In the genomic region with DNA sequence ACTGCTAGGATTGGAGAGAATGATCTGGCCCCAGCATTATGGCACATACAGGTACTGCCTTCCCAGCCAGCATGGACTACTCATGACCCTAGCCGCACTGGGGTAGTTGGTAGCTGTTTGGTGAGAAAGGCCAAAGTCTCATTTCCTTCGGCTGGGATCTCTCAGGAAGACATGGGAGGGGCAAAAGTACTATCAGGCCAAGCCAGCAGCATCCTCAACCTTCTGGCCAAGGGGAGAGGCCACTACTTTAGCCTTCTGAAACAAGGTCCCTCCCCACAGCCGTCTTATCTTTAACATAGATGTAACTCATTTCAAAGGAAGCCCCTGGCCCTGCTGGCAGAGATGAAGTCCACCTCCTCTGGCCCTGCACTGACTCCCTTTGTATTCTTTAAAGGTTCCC, we compare ENCODE assay signal across 14 mouse cellular contexts. TPM values are rescaled to one million over a fixed set of nuclear protein-coding genes. Genes with fewer than 3 reads are reported as not detected.
DNase-seq lines count a peak whose midpoint lies in the region; ATAC-seq and TF ChIP-seq lines count a peak whose summit lies in the region.
"Had no signal": no experiment of that assay in that cellular context is flagged by ENCODE, and none has a peak within 500 bp of the region (broad histone marks: within the 10 kb centered on the region; RNA-seq: fewer than 3 reads in every experiment).

No protein-coding gene starts in this region.

- no peak overlapping the region for H3K9ac ChIP-seq in lung, postnatal 0 days (replicated peaks; ENCODE audit: low read depth)
- H3K9ac ChIP-seq in MEL (ENCODE audit: control insufficient read depth, low read depth, low read length, poor library complexity, severe bottlenecking), result no peak overlapping the region
- H3K9ac ChIP-seq in liver, postnatal 0 days (replicated peaks), result peak overlapping the region; percentile 12; the same call in 1 of the 2 replicates
- no peak overlapping the region for H3K9ac ChIP-seq in hindbrain, postnatal 0 days (replicated peaks; ENCODE audit: low read length)
- H3K9ac ChIP-seq: limb, embryonic 12.5 days; neural tube, embryonic 13.5 days had no signal

- TF ChIP-seq POLR2A in MEL (IDR thresholded peaks at IDR 0.05; ENCODE audit: control insufficient read depth in 1 of 2, insufficient read depth in 1 of 2, low read depth in 1 of 2, low read length in 2 of 2, poor library complexity in 1 of 2), result no peak

- H3K4me3 ChIP-seq in lung, postnatal 0 days (ENCODE audit: low read depth, low read length), result no peak overlapping the region
- no peak overlapping the region for H3K4me3 ChIP-seq in MEL (ENCODE audit: control insufficient read depth in 1 of 2, insufficient read depth in 1 of 2, low read depth in 2 of 2, low read length in 2 of 2)
- H3K4me3 ChIP-seq in liver, postnatal 0 days (ENCODE audit: low read depth, low read length), result no peak overlapping the region
- no peak overlapping the region for H3K4me3 ChIP-seq in hindbrain, postnatal 0 days (ENCODE audit: low read length)
- H3K4me3 ChIP-seq: limb, embryonic 12.5 days; neural tube, embryonic 13.5 days had no signal

- ATAC-seq in lung, postnatal 0 days, result no peak
- peak; percentile 68 for ATAC-seq in erythroblast, adult 5-6 weeks (replicated peaks; ENCODE audit: low FRiP score, poor library complexity, severe bottlenecking)
- ATAC-seq in liver, postnatal 0 days, result peak; percentile 62
- no peak for ATAC-seq in hindbrain, postnatal 0 days
- ATAC-seq: intestine, embryonic 16.5 days had no signal

- H3K27me3 ChIP-seq in lung, postnatal 0 days (replicated peaks; ENCODE audit: insufficient read depth, low read length), result no peaks in the 10 kb centered on the region
- no peaks in the 10 kb centered on the region for H3K27me3 ChIP-seq in MEL (ENCODE audit: control insufficient read depth in 1 of 2, insufficient read depth in 2 of 2, low read length in 2 of 2)
- H3K27me3 ChIP-seq in liver, postnatal 0 days (ENCODE audit: insufficient read depth, low read length), result no peaks in the 10 kb centered on the region
- no peaks in the 10 kb centered on the region for H3K27me3 ChIP-seq in hindbrain, postnatal 0 days (ENCODE audit: insufficient read depth, low read length)
- H3K27me3 ChIP-seq: limb, embryonic 12.5 days; neural tube, embryonic 13.5 days had no signal

- H3K79me2 ChIP-seq in MEL (ENCODE audit: control insufficient read depth, insufficient read depth, low read length, poor library complexity), result peaks cover 18% of the 10 kb centered on the region

- DNase-seq in lung, postnatal 0 days (ENCODE audit: low spot score), result no peak
- DNase-seq in lung, postnatal 14 days, result no peak
- no peak for DNase-seq in MEL (ENCODE audit: low read depth, low spot score)
- no peak for DNase-seq in liver, postnatal 0 days
- no peak for DNase-seq in embryo, embryonic 9.5 days (ENCODE audit: extremely low spot score)
- no peak for DNase-seq in hindbrain, postnatal 0 days (ENCODE audit: low spot score)
- DNase-seq: adrenal gland, adult 2 months; cerebellum, adult 8-10 months; heart, adult 11 months; thymus, adult 18-20 months had no signal

- H3K27ac ChIP-seq in lung, postnatal 0 days (ENCODE audit: low read length), result no peak overlapping the region
- H3K27ac ChIP-seq in MEL (ENCODE audit: control insufficient read depth, low read depth, low read length), result no peak overlapping the region
- peak overlapping the region; percentile 49 for H3K27ac ChIP-seq in liver, postnatal 0 days (ENCODE audit: low read depth)
- no peak overlapping the region for H3K27ac ChIP-seq in hindbrain, postnatal 0 days
- H3K27ac ChIP-seq: limb, embryonic 12.5 days; neural tube, embryonic 13.5 days had no signal

- TF ChIP-seq EP300 in lung, postnatal 0 days (IDR thresholded peaks at IDR 0.05), result peak; percentile 63
- no peak for TF ChIP-seq EP300 in MEL (IDR thresholded peaks at IDR 0.05; ENCODE audit: low read depth in 1 of 2, low read length in 2 of 2)
- peak; percentile 75 for TF ChIP-seq EP300 in liver, postnatal 0 days (IDR thresholded peaks at IDR 0.05; ENCODE audit: low read depth)

- WGBS in lung, postnatal 0 days, result 67% methylated on average over 3 of the region's 3 CpGs
- 47% methylated on average over 3 of the region's 3 CpGs for WGBS in liver, postnatal 0 days (ENCODE audit: insufficient replicate concordance)
- WGBS in hindbrain, postnatal 0 days, result 82% methylated on average over 3 of the region's 3 CpGs

- TF ChIP-seq RAD21 in MEL (IDR thresholded peaks at IDR 0.05; ENCODE audit: low read depth, low read length), result no peak

- no peak for TF ChIP-seq CTCF in lung, postnatal 0 days (IDR thresholded peaks at IDR 0.05)
- no peak for TF ChIP-seq CTCF in MEL (IDR thresholded peaks at IDR 0.05 in 2 of 3, conservative IDR thresholded peaks at IDR 0.05 in 1 of 3; ENCODE audit: control insufficient read depth in 1 of 3, insufficient read depth in 1 of 3, low read depth in 2 of 3, low read length in 3 of 3, poor library complexity in 1 of 3, severe bottlenecking in 1 of 3)
- no peak for TF ChIP-seq CTCF in liver, postnatal 0 days (IDR thresholded peaks at IDR 0.05; ENCODE audit: low read depth)
- no peak for TF ChIP-seq CTCF in hindbrain, postnatal 0 days (IDR thresholded peaks at IDR 0.05; ENCODE audit: low read depth)

- H3K4me2 ChIP-seq in lung, postnatal 0 days (replicated peaks; ENCODE audit: low read depth, low read length), result no peak overlapping the region
- peak overlapping the region; percentile 13; the same call in 1 of the 2 replicates for H3K4me2 ChIP-seq in liver, postnatal 0 days (ENCODE audit: low read depth, low read length)
- no peak overlapping the region for H3K4me2 ChIP-seq in hindbrain, postnatal 0 days (ENCODE audit: low read depth, low read length)
- H3K4me2 ChIP-seq: limb, embryonic 12.5 days; neural tube, embryonic 13.5 days had no signal

- H3K9me3 ChIP-seq in lung, postnatal 0 days (ENCODE audit: low read length), result no peaks in the 10 kb centered on the region
- H3K9me3 ChIP-seq in MEL (replicated peaks; ENCODE audit: insufficient read depth, low read length), result no peaks in the 10 kb centered on the region
- H3K9me3 ChIP-seq in liver, postnatal 0 days (ENCODE audit: low read length), result no peaks in the 10 kb centered on the region
- H3K9me3 ChIP-seq in hindbrain, postnatal 0 days (ENCODE audit: low read length), result no peaks in the 10 kb centered on the region
- H3K9me3 ChIP-seq: limb, embryonic 12.5 days; neural tube, embryonic 13.5 days had no signal

- H3K36me3 ChIP-seq in lung, postnatal 0 days (ENCODE audit: insufficient read depth, low read length), result peaks cover 65% of the 10 kb centered on the region
- peaks cover 10 to 30% of the 10 kb centered on the region in 2 experiments for H3K36me3 ChIP-seq in MEL (ENCODE audit: control insufficient read depth in 1 of 2, insufficient read depth in 2 of 2, low read length in 2 of 2)
- peaks cover 92% of the 10 kb centered on the region for H3K36me3 ChIP-seq in liver, postnatal 0 days (replicated peaks; ENCODE audit: insufficient read depth, low read length)
- peaks cover 64% of the 10 kb centered on the region for H3K36me3 ChIP-seq in hindbrain, postnatal 0 days (ENCODE audit: insufficient read depth, low read length)

- H3K4me1 ChIP-seq in lung, postnatal 0 days (ENCODE audit: insufficient read depth, low read depth, low read length), result peaks cover 9% of the 10 kb centered on the region; the same call in 1 of the 2 replicates
- peaks cover 1 to 3% of the 10 kb centered on the region in 2 experiments; a peak in 3 of 4 replicates for H3K4me1 ChIP-seq in MEL (ENCODE audit: control insufficient read depth in 1 of 2, insufficient read depth in 2 of 2, low read length in 2 of 2)
- H3K4me1 ChIP-seq in liver, postnatal 0 days (ENCODE audit: insufficient read depth), result peaks cover 38% of the 10 kb centered on the region
- peaks cover 7% of the 10 kb centered on the region for H3K4me1 ChIP-seq in hindbrain, postnatal 0 days (ENCODE audit: insufficient read depth, low read length)

TF ChIP-seq in MEL, 35 proteins besides CTCF, POLR2A, EP300 and RAD21:
- TF ChIP-seq CHD1 (IDR thresholded peaks at IDR 0.05; ENCODE audit: low read depth, low read length), result no peak
- TF ChIP-seq KAT2A (conservative IDR thresholded peaks at IDR 0.05; ENCODE audit: low read depth, low read length), result no peak
- peak; percentile 26; the same call in 1 of the 2 replicates for TF ChIP-seq TAL1 (IDR thresholded peaks at IDR 0.05; ENCODE audit: low read length)
- no peak for TF ChIP-seq SIN3A (IDR thresholded peaks at IDR 0.05; ENCODE audit: low read length)
- no peak for TF ChIP-seq ZC3H11A (IDR thresholded peaks at IDR 0.05; ENCODE audit: low read depth, low read length)
- TF ChIP-seq UBTF (IDR thresholded peaks at IDR 0.05; ENCODE audit: borderline replicate concordance, insufficient read depth, low read depth, low read length), result no peak

RNA-seq across cellular contexts. Expression of a gene that starts 8.1 kb away (rescaled TPM):
- polyA plus RNA-seq in lung, postnatal 0 days (2015; fragmentation: Nextera tagmentation; extraction: Ambion mirVana), result 65.1 and 65.5 TPM in 2 replicates
- 28.8 and 31.2 TPM in 2 replicates for total RNA-seq in MEL (2012; rRNA removed)
- polyA plus RNA-seq in MEL (2012; ENCODE audit: insufficient read depth in 1 of 2, insufficient read length in 2 of 2, low read depth in 1 of 2, low replicate concordance in 2 of 2, missing spikeins in 1 of 2), result 10 to 100 TPM in 1 of 2 experiments, not detected in 1; 65.6 TPM
- total RNA-seq in erythroblast, adult 5-6 weeks (2015; ENCODE audit: low replicate concordance), result 234 and 296 TPM in 2 replicates
- 403 and 420 TPM in 2 replicates for total RNA-seq in erythroblast, adult 5-6 weeks (2017; ENCODE audit: low replicate concordance)
- polyA plus RNA-seq in liver, postnatal 0 days (2015; fragmentation: Nextera tagmentation; extraction: Ambion mirVana), result 40.2 and 40.4 TPM in 2 replicates
- total RNA-seq in hindbrain, postnatal 0 days (2014; rRNA removed), result 76.3 and 83.7 TPM in 2 replicates
- 48.8 and 52.7 TPM in 2 replicates for polyA plus RNA-seq in hindbrain, postnatal 0 days (2015; fragmentation: Nextera tagmentation; extraction: Ambion mirVana)

RNA-seq across cellular contexts. Expression of a gene that starts 49.2 kb away (rescaled TPM):
- polyA plus RNA-seq in lung, postnatal 0 days (2015; fragmentation: Nextera tagmentation; extraction: Ambion mirVana), result 23.3 and 25.3 TPM in 2 replicates
- 7.2 and 8.0 TPM in 2 replicates for total RNA-seq in MEL (2012; rRNA removed)
- 10 to 100 TPM in 1 of 2 experiments, not detected in 1; 25.7 TPM for polyA plus RNA-seq in MEL (2012; ENCODE audit: insufficient read depth in 1 of 2, insufficient read length in 2 of 2, low read depth in 1 of 2, low replicate concordance in 2 of 2, missing spikeins in 1 of 2)
- total RNA-seq in erythroblast, adult 5-6 weeks (2015; ENCODE audit: low replicate concordance), result 2.9 and 3.3 TPM in 2 replicates
- 1.5 and 6.7 TPM in 2 replicates for total RNA-seq in erythroblast, adult 5-6 weeks (2017; ENCODE audit: low replicate concordance)
- 9.9 and 13.2 TPM in 2 replicates for polyA plus RNA-seq in liver, postnatal 0 days (2015; fragmentation: Nextera tagmentation; extraction: Ambion mirVana)
- total RNA-seq in hindbrain, postnatal 0 days (2014; rRNA removed), result 10.2 and 10.3 TPM in 2 replicates
- 23.2 and 25.4 TPM in 2 replicates for polyA plus RNA-seq in hindbrain, postnatal 0 days (2015; fragmentation: Nextera tagmentation; extraction: Ambion mirVana)

Comparison
In these comparisons a context has a peak if more than half of its experiments do, and no peak if none do; other contexts are left out.
1. ATAC-seq: peak in erythroblast, adult 5-6 weeks (single experiment) and liver, postnatal 0 days (single experiment); none in lung, postnatal 0 days (single experiment) and hindbrain, postnatal 0 days (single experiment).